Mouse (Mus musculus) brain, embryonic 14.5 days (tissue): ENCODE measurements at regions not wholly inside any gene's neighbourhood (a gene's known extent, or its start where the extent isn't known, plus 50 kb on each side); places are given as distances from the start of the nearest gene placed in this dataset.

Source experiments
- CTCF ChIP-seq: fragments of 200-500 bp; IDR thresholded peaks from 2 replicates; pipeline ENCODE4 v1.5.1; 2012; ENCODE audit warnings: inconsistent platforms, mild to moderate bottlenecking, moderate library complexity, borderline replicate concordance; ENCODE audit not compliant: insufficient read depth, insufficient read length; ENCODE audit errors: extremely low read depth
- POLR2A ChIP-seq: fragments of 200-500 bp; IDR thresholded peaks from 2 replicates; pipeline ENCODE4 v1.6.1; 2012; ENCODE audit warnings: mild to moderate bottlenecking, inconsistent platforms, borderline replicate concordance; ENCODE audit not compliant: poor library complexity, insufficient read depth, insufficient read length, severe bottlenecking; ENCODE audit errors: extremely low read depth

DNA sequence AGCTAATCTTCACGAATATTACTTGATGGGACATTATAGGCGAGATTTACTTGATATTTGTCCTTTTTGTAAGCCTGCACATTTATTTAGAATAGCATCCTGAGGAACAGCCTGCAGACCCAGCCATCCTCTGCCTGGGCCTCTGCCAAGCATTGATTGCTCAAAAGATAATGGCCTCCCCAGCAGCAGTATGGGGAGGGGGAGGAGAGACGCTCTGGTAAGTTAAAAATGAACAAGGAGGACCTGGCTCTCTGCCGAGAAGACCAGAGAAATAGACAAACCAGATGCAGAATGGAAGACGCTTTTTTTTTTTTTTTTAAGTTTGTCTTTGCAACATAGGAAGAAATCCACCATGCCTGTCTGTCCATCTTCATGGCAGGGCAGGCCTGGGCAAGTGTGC, 280.8 kb upstream of the Myt1l start:
- TF ChIP-seq CTCF (no peak), POLR2A (no peak)
